Mouse (Mus musculus): ENCODE measurements at regions not wholly inside any gene's neighbourhood (a gene's known extent, or its start where the extent isn't known, plus 50 kb on each side); places are given as distances from the start of the nearest gene placed in this dataset.
"Not testable (repeated sequence)": the region's sequence is repeated elsewhere in the genome, so short reads cannot be mapped to it uniquely, and the experiment has no call there.

DNA sequence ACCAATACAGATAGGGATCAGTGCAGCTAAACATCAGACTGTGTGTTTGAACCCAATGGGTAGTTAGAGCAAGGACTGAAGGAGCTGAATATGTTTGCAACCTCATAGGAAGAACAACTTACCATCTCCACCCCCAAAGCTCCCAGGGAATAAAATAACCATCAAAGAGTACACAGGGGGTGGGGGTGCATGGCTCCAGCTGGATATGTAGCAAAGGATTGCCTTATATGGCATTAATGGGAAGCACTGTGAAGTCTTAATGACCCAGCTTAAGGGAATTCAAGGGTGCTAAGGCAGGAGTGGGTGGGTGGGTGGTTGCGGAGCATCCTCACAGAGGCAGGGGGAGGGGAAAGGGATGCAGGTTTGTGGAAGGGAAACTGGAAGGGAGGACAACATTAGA is 404.0 kb upstream of the Gm12887 start:
- in situ Hi-C loops (cut with MseI, MboI) = no loop called here

- in situ Hi-C loops (cut with MseI, MboI) = no loop called here
These were observed 401.0 kb upstream of the Gm12887 start for GRCm38 (mm10) chr4:122022854-122023253.

DNA sequence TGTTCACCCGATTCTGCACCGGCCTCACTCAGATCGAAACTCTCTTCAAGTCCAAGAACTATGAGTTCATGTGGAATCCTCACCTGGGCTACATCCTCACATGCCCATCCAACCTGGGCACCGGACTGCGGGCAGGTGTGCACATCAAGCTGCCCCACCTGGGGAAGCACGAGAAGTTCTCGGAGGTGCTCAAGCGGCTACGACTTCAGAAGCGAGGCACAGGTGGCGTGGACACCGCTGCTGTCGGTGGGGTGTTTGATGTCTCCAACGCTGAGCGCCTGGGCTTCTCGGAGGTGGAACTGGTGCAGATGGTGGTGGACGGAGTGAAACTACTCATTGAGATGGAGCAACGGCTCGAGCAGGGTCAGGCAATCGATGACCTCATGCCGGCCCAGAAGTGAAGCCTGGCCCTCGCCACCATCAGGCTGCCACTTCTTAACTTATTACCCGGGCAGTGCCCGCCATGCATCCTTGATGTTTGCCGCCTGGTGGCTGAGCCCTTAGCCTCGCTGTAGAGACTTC is 387.1 kb upstream of the Gm12887 start:
- in situ Hi-C loops (cut with MseI, MboI) = not testable (repeated sequence)

DNA sequence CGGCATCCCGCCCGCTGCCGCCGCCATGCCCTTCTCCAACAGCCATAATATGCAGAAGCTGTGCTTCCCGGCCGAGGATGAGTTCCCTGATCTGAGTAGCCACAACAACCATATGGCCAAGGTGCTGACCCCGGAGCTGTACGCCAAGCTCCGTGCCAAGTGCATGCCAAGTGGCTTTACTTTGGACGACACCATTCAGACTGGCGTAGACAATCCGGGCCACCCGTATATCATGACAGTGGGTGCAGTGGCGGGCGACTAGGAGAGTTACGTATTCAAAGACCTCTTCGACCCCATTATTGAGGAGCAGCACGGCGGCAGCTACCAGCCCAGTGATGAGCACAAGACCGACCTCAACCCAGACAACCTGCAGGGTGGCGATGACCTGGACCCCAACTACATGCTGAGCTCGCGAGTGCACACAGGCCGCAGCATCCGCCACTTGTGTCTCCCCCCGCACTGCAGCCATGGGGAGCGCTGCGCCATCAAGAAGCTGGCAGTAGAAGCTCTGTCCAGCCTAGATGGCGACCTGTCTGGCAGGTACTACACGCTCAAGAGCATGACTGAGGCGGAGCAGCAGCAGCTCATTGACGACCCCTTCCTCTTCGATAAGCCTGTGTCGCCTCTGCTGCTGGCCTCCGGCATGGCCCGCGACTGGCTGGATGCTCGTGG is 386.4 kb upstream of the Gm12887 start:
- in situ Hi-C loops (cut with MseI, MboI) = no loop called here

DNA sequence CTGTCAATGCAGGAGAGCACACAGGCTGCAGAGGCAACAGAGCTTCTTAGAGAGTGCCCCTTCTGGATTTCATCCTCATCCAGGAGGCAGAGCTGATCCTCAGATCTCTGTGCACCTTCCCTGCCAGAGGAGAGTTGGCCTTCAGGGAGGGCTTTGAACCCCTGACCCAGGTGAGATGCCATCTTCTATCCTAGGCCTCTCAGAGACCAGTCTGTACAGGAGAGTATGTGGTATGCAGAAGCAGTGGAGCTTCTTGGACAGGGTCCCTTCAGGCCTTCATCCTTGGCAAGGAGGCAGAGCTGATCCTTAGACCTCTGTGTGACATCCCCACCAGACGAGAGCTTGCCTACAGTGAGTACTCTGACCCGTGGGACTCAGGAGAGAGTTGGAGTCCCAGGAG is 364.8 kb upstream of the Gm12887 start:
- in situ Hi-C loops (cut with MseI, MboI) = loop anchor here in 1 of 2 experiments (10.0 kb wide), 1 partner anchor 48 kb away; no protein-coding TSS in a partner anchor

DNA sequence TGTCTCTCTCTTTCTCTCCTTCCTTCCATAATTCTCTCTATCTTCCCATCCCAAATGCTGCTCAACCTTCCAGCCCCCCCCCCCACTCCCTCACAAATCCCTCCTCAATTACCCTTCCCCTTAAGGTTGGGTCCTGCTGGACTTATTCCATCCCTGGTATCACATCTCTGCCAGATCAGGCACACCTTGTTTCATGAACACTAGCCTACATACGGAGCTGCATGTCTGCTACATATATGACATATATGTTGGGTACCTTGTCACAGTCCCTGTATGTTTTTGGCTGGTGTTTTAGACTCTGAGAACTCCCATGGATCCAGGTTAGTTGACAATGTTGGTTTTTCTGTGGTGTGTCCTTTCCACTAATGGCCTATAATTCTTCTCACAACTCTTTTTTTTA is 363.5 kb upstream of the Gm12887 start:
- in situ Hi-C loops (cut with MseI, MboI) = loop anchor here in 1 of 2 experiments (10.0 kb wide), 1 partner anchor 49 kb away; no protein-coding TSS in a partner anchor

GRCm38 (mm10) chr4:121975831-121976230 is 353.9 kb upstream of the Gm12887 start:
- in situ Hi-C loops (cut with MseI, MboI) = no loop called here
